Mouse (Mus musculus): ENCODE results near the gene Pigk.

- TF ChIP-seq HCFC1 (IDR thresholded peaks at IDR 0.05; ENCODE audit: borderline replicate concordance, insufficient read depth, low read length) (no peak), ZNF384 (IDR thresholded peaks at IDR 0.05; ENCODE audit: low read depth, low read length) (no peak), ZC3H11A (IDR thresholded peaks at IDR 0.05; ENCODE audit: borderline replicate concordance, low read depth, low read length) (no peak)
These were observed 152.4 kb downstream of the Pigk start for GRCm38 (mm10) chr3:152866035-152866965.

All from ES-E14 (cell line).